Mouse (Mus musculus): ENCODE measurements around the gene Olfr1282.
"Not testable (repeated sequence)": the region's sequence is repeated elsewhere in the genome, so short reads cannot be mapped to it uniquely, and the experiment has no call there.

Olfr1282 gene

GRCm38 (mm10) chr2:111335976-111336375, at the start of gene Olfr1282:
Gene Olfr1282, minus strand, starts transcription at chr2:111336076.
- DNase-seq (ENCODE audit: low read depth, low spot score) = no peak

GRCm38 (mm10) chr2:111375222-111375621, 39.3 kb upstream of the Olfr1282 start, which contains the start of gene Olfr1284:
Gene Olfr1284, plus strand, starts transcription at chr2:111375522.
- no peak for DNase-seq (ENCODE audit: low read depth, low spot score)

- no peak for DNase-seq (ENCODE audit: low read depth, low spot score)
Measured at GRCm38 (mm10) chr2:111366490-111366889, 30.6 kb upstream of the Olfr1282 start, which contains the start of gene Olfr1283. Gene Olfr1283, plus strand, starts transcription at chr2:111366790.

- DNase-seq (ENCODE audit: low read depth, low spot score) = not testable (repeated sequence)
Measured at GRCm38 (mm10) chr2:111333721-111334120, 2.2 kb downstream of the Olfr1282 start.

- DNase-seq (ENCODE audit: low read depth, low spot score) = no peak
Measured at GRCm38 (mm10) chr2:111326220-111326619, 9.7 kb downstream of the Olfr1282 start, which contains the start of gene Olfr1281. Gene Olfr1281, plus strand, starts transcription at chr2:111326520.

GRCm38 (mm10) chr2:111313717-111314116, 22.2 kb downstream of the Olfr1282 start, which contains the start of gene Olfr1280:
Gene Olfr1280, plus strand, starts transcription at chr2:111314017.
- DNase-seq (ENCODE audit: low read depth, low spot score) = no peak

- DNase-seq (ENCODE audit: low read depth, low spot score) = no peak
Measured at GRCm38 (mm10) chr2:111300374-111300773, 35.5 kb downstream of the Olfr1282 start, which contains the start of gene Olfr1279. Gene Olfr1279, plus strand, starts transcription at chr2:111300635.

- DNase-seq (ENCODE audit: low read depth, low spot score) = no peak
Measured at GRCm38 (mm10) chr2:111298541-111298940, 37.3 kb downstream of the Olfr1282 start.

- DNase-seq (ENCODE audit: low read depth, low spot score) = no peak
Measured at GRCm38 (mm10) chr2:111289836-111290235, 46.0 kb downstream of the Olfr1282 start, which contains the start of gene Olfr1278. Gene Olfr1278, plus strand, starts transcription at chr2:111290136.

All from CD4-positive, CD25-positive, alpha-beta regulatory T cell, adult 2 months (primary cell).